Mouse (Mus musculus): ENCODE measurements around the gene Cdc42bpa. TPM values are rescaled to one million over a fixed set of nuclear protein-coding genes. Genes with fewer than 3 reads are reported as not detected.
A peak's percentile ranks its signal among the peaks of the same experiment; 100 is the strongest.

Gene Cdc42bpa
- polyA plus RNA-seq, 1 experiment from 2014 or later, result 15.1 TPM

DNA sequence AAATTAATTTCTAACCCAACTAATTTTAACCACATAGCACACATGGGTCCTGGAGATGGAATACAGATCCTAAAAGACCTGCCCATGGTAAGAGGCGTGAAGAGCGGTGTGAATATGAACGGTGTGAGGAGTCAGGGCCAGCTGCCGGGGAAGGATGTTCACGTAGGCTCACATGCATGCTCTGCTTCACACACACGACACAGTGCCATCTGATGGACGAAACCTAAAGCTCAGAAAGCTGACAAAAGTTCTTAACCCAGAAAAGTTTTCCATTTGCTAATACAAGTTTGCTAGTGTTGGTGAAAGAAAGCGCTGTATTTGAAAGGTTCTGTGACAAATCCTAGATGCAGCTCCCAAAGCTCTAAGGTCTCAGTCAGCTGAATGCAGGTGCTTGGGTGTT, 190.9 kb downstream of the Cdc42bpa start:
- WGBS, result 81% methylated on average over 8 of the region's 8 CpGs
- H3K27me3 ChIP-seq (ENCODE audit: insufficient read depth, low read length), result no peaks in the 10 kb centered on the region
- H3K9me3 ChIP-seq (ENCODE audit: low read length), result no peaks in the 10 kb centered on the region
- no peak overlapping the region for H3K4me3 ChIP-seq (ENCODE audit: low read length)
- no peak for ATAC-seq (ENCODE audit: low FRiP score, low TSS enrichment)
- no peak overlapping the region for H3K27ac ChIP-seq (ENCODE audit: low read length)
- peaks cover 43% of the 10 kb centered on the region for H3K36me3 ChIP-seq (ENCODE audit: insufficient read depth, low read length)
- no peak overlapping the region for H3K9ac ChIP-seq (replicated peaks; ENCODE audit: low read length)
- H3K4me2 ChIP-seq (replicated peaks; ENCODE audit: low read depth, low read length), result no peak overlapping the region
- no peaks in the 10 kb centered on the region for H3K4me1 ChIP-seq (ENCODE audit: insufficient read depth, low read length)

DNA sequence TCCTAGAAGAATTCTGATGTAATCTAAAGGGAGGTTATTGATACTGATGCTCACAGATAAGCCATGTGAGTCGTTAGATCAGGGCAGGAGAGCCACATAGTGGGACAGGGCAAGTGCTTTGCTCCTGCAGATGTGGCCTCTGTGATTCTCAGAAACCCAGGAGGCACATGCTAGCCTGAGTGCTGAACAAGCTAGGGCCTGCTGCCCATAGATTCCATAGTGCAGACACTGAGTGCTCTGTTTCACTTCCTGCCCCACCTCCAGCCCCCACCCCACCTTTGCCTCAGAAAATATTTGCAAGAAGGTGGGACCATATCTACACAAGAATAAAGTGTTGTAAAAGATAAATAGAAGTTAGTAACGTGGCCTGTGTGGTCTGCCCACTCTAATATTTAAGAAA, 198.4 kb downstream of the Cdc42bpa start:
- Histone ChIP-seq H3K4me1 (ENCODE audit: insufficient read depth, low read length) (no peaks in the 10 kb centered on the region), H3K27ac (ENCODE audit: low read length) (no peak overlapping the region), H3K9ac (replicated peaks; ENCODE audit: low read length) (no peak overlapping the region), H3K4me2 (replicated peaks; ENCODE audit: low read depth, low read length) (no peak overlapping the region), H3K4me3 (ENCODE audit: low read length) (no peak overlapping the region), H3K27me3 (ENCODE audit: insufficient read depth, low read length) (no peaks in the 10 kb centered on the region), H3K36me3 (ENCODE audit: insufficient read depth, low read length) (peaks cover 14% of the 10 kb centered on the region), H3K9me3 (ENCODE audit: low read length) (no peaks in the 10 kb centered on the region)
- no peak for ATAC-seq (ENCODE audit: low FRiP score, low TSS enrichment)
- WGBS, result 66% methylated on average over 2 of the region's 2 CpGs

DNA sequence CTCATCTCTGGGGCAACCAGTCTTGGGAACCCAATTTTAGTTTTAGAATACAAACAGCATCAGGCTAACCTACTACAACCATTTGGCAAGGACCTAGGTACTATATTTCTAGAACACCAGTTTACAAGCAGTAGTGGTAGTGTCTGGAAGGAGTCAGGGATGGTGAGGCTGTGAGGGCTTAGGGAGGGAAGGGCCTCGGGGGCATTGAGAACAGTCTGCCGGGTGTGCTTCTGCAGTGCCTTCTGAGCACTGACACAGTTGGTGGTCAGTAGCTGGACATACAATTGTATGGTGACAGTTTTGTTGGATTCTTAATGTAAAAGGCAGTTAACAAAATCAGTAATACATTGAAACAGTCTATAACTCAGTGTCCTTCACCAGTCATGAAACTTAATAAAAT, 200.3 kb downstream of the Cdc42bpa start:
- WGBS, result 75% methylated on average over 2 of the region's 2 CpGs

DNA sequence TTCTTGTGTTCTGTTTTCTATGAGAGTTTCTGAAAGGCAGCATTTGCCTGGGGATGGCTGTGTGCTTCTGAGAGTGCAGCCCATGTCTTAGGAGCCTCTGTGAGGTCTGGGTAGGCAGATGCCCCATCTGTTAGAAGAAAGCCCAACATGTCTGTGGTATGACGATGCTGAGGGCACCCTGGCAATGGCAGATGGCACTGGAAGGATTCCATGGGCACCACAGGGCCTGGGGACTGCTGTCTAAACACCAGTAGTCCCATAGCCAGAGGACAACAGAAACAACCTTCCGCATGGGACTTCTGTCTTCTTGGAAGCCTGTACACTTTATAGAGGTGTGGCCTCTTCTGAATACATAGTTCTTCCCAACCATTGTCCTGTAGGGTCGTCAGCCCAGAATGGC, 200.9 kb downstream of the Cdc42bpa start:
- Histone ChIP-seq H3K4me3 (ENCODE audit: low read length) (no peak overlapping the region), H3K4me1 (ENCODE audit: insufficient read depth, low read length) (no peaks in the 10 kb centered on the region), H3K9me3 (ENCODE audit: low read length) (no peaks in the 10 kb centered on the region), H3K27ac (ENCODE audit: low read length) (no peak overlapping the region), H3K9ac (replicated peaks; ENCODE audit: low read length) (no peak overlapping the region), H3K4me2 (replicated peaks; ENCODE audit: low read depth, low read length) (no peak overlapping the region), H3K27me3 (ENCODE audit: insufficient read depth, low read length) (no peaks in the 10 kb centered on the region), H3K36me3 (ENCODE audit: insufficient read depth, low read length) (peaks cover 19% of the 10 kb centered on the region)
- no peak for ATAC-seq (ENCODE audit: low FRiP score, low TSS enrichment)
- 76% methylated on average over 3 of the region's 3 CpGs for WGBS

More for the DNA sequence above, 200.3 kb downstream of the Cdc42bpa start:
- no peak for ATAC-seq (ENCODE audit: low FRiP score, low TSS enrichment)
- Histone ChIP-seq H3K27me3 (ENCODE audit: insufficient read depth, low read length) (no peaks in the 10 kb centered on the region), H3K9ac (replicated peaks; ENCODE audit: low read length) (0 out of 2 replicates have a peak overlapping the region, but pooled peaks have one; percentile 25), H3K4me2 (replicated peaks; ENCODE audit: low read depth, low read length) (no peak overlapping the region), H3K27ac (ENCODE audit: low read length) (no peak overlapping the region), H3K4me3 (ENCODE audit: low read length) (no peak overlapping the region), H3K9me3 (ENCODE audit: low read length) (no peaks in the 10 kb centered on the region), H3K36me3 (ENCODE audit: insufficient read depth, low read length) (peaks cover 13% of the 10 kb centered on the region), H3K4me1 (ENCODE audit: insufficient read depth, low read length) (no peaks in the 10 kb centered on the region)

DNA sequence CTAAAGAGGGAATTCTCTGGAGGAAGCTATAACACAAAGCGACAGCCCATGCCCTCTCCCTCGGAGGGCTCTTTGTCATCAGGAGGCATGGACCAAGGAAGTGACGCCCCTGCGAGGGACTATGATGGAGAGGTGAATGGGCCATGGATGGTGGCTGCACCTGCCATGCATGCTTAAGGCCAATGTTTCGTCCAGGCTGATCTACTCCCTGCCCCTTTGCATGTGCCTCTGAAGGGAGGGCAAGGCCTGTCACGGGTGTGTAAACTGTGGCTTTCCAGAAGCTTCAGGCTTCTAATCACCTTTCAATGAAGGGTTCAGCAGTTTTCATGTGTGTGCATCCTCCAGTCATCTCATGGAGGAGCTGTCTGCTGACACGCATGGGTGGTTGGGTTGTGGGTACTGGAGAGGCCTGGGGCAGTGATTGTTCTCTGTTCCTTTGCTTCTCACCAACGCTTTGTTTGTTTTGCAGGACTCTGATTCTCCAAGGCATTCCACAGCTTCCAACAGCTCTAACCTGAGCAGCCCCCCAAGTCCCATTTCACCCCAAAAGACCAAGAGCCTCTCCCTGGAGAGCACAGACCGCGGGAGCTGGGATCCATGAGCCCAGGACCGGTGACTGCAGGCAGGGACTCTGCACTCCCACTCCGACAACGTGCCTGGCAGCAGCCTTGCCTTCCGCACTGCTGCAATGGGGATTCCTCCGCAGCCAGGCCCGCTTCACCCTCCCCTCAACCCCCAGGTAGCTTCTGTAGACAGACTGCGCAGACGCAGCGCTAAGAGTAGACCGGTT, 201.5 kb downstream of the Cdc42bpa start:
- Histone ChIP-seq H3K27ac (ENCODE audit: low read length) (no peak overlapping the region), H3K9ac (replicated peaks; ENCODE audit: low read length) (no peak overlapping the region), H3K36me3 (ENCODE audit: insufficient read depth, low read length) (peaks cover 19% of the 10 kb centered on the region), H3K9me3 (ENCODE audit: low read length) (no peaks in the 10 kb centered on the region), H3K4me1 (ENCODE audit: insufficient read depth, low read length) (no peaks in the 10 kb centered on the region), H3K4me3 (ENCODE audit: low read length) (no peak overlapping the region), H3K4me2 (replicated peaks; ENCODE audit: low read depth, low read length) (no peak overlapping the region), H3K27me3 (ENCODE audit: insufficient read depth, low read length) (no peaks in the 10 kb centered on the region)
- 76% methylated on average over 20 of the region's 20 CpGs for WGBS
- peak; percentile 76; the same call in 1 of the 2 replicates for ATAC-seq (ENCODE audit: low FRiP score, low TSS enrichment)

DNA sequence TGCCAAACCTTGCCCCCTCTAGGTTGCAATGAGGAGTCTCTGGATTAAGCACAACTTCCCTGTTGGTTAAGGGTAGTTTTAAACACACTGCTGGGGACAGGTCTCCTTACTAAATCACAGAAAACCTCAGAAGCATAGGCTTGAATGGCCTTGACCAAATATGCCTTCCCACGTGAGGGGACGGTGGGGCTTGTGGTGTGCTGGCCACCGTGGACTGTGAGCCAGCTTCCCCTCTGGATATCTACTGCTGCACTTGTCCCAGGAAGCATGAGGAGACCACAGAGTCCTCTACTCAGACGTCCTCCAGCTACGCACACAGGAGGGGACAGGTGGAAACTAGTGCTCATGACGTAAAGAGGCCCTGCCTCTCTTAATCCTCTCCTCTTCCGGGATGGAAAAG, 202.7 kb downstream of the Cdc42bpa start:
- no peak for ATAC-seq (ENCODE audit: low FRiP score, low TSS enrichment)
- Histone ChIP-seq H3K4me2 (replicated peaks; ENCODE audit: low read depth, low read length) (no peak overlapping the region), H3K9ac (replicated peaks; ENCODE audit: low read length) (no peak overlapping the region), H3K27ac (ENCODE audit: low read length) (no peak overlapping the region), H3K9me3 (ENCODE audit: low read length) (no peaks in the 10 kb centered on the region), H3K36me3 (ENCODE audit: insufficient read depth, low read length) (peaks cover 19% of the 10 kb centered on the region), H3K4me1 (ENCODE audit: insufficient read depth, low read length) (no peaks in the 10 kb centered on the region), H3K4me3 (ENCODE audit: low read length) (no peak overlapping the region), H3K27me3 (ENCODE audit: insufficient read depth, low read length) (no peaks in the 10 kb centered on the region)
- 82% methylated on average over 7 of the region's 7 CpGs for WGBS

DNA sequence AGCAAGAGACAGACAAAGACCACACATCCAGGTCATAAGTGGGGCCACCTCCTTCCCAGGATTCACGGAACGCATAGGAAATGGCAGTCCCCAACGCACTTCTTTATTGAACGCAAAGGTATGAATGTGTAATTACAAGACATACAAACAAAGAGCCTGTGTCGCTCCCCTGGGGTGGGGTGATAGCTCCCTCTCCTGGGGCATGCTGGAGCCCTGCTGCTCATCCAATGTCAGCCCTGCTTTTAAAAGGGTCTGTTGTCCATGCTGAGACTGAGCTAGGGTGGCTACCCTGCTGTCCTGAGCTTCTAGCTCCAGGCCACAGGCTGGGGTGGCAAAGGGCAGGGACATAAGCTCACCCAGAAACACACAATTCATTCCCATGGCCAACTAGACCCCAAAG, 206.3 kb downstream of the Cdc42bpa start:
- 94% methylated on average over 5 of the region's 5 CpGs for WGBS
- Histone ChIP-seq H3K9ac (replicated peaks; ENCODE audit: low read length) (no peak overlapping the region), H3K4me3 (ENCODE audit: low read length) (no peak overlapping the region), H3K27me3 (ENCODE audit: insufficient read depth, low read length) (no peaks in the 10 kb centered on the region), H3K4me2 (replicated peaks; ENCODE audit: low read depth, low read length) (no peak overlapping the region), H3K36me3 (ENCODE audit: insufficient read depth, low read length) (peaks cover 13% of the 10 kb centered on the region; the same call in 1 of the 2 replicates), H3K27ac (ENCODE audit: low read length) (no peak overlapping the region), H3K9me3 (ENCODE audit: low read length) (no peaks in the 10 kb centered on the region), H3K4me1 (ENCODE audit: insufficient read depth, low read length) (no peaks in the 10 kb centered on the region)
- no peak for ATAC-seq (ENCODE audit: low FRiP score, low TSS enrichment)

DNA sequence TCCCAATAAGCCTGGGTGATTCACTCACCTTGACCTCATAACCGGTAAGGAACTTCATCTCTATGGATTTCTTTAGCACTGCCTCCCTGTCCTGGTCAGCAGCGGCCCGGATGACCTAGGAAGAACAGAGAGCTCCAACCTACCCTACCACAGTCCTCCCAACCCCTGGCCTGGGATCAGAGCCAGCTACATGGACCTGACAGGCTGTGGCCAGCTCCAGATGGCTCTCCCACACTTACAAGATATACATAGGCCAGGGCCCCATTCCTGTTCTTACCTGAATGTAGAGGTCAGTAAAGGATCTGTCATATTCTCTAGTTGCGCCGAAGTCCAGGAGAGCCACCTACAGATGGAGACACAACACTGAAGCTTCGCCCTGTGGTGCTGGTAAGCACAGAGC, 208.0 kb downstream of the Cdc42bpa start:
- ATAC-seq (ENCODE audit: low FRiP score, low TSS enrichment), result no peak
- 89% methylated on average over 6 of the region's 6 CpGs for WGBS

DNA sequence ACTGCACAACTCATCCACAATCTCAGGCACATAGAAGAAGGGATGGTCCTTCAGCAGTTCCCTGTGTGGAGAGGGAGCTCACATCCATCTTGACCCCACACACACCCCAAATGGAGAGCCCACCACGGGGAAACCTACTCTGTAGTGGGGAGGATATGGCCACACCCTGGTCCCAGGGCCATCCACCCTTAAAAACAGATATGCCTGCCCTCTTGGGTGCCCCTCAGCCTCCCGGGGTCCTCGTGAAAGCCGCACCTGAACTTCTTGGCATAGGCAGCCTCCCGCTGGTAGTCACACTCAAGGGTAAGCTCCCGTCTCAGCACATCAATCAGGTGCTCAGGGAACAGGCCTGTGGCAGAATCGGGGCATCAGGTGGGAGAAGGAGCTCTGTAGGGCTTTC, 208.9 kb downstream of the Cdc42bpa start:
- no peak for ATAC-seq (ENCODE audit: low FRiP score, low TSS enrichment)
- Histone ChIP-seq H3K27ac (ENCODE audit: low read length) (no peak overlapping the region), H3K27me3 (ENCODE audit: insufficient read depth, low read length) (no peaks in the 10 kb centered on the region), H3K36me3 (ENCODE audit: insufficient read depth, low read length) (0 out of 2 replicates have a peak, but pooled peaks cover 7% of the 10 kb centered on the region), H3K4me1 (ENCODE audit: insufficient read depth, low read length) (no peaks in the 10 kb centered on the region), H3K4me3 (ENCODE audit: low read length) (no peak overlapping the region), H3K9ac (replicated peaks; ENCODE audit: low read length) (no peak overlapping the region), H3K4me2 (replicated peaks; ENCODE audit: low read depth, low read length) (no peak overlapping the region), H3K9me3 (ENCODE audit: low read length) (no peaks in the 10 kb centered on the region)
- 89% methylated on average over 7 of the region's 7 CpGs for WGBS

More for the DNA sequence above, 208.0 kb downstream of the Cdc42bpa start:
- Histone ChIP-seq H3K4me3 (ENCODE audit: low read length) (no peak overlapping the region), H3K4me2 (replicated peaks; ENCODE audit: low read depth, low read length) (no peak overlapping the region), H3K27me3 (ENCODE audit: insufficient read depth, low read length) (no peaks in the 10 kb centered on the region), H3K36me3 (ENCODE audit: insufficient read depth, low read length) (peaks cover 7% of the 10 kb centered on the region; the same call in 1 of the 2 replicates), H3K9me3 (ENCODE audit: low read length) (no peaks in the 10 kb centered on the region), H3K27ac (ENCODE audit: low read length) (no peak overlapping the region), H3K4me1 (ENCODE audit: insufficient read depth, low read length) (no peaks in the 10 kb centered on the region), H3K9ac (replicated peaks; ENCODE audit: low read length) (no peak overlapping the region)

DNA sequence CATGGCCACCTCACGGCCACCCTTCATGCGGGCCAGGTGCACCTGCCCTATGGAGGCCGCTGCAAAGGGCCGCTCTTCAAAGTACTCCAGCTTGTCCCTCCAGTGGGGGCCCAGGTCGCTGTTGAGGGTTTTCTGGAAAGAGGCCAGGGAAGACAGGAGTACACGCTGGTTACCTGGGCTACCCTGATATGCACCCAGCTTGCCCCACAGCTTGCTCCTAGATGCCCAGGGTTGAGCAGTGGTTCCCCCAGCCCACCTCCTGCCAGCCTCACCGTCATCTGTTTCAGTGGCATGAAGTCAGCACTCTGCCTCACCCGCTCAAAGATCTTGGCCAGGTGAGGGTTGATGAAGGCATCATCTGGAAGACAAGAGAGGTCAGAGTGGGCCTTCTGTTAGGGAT, 209.8 kb downstream of the Cdc42bpa start:
- Histone ChIP-seq H3K9ac (replicated peaks; ENCODE audit: low read length) (no peak overlapping the region), H3K4me2 (replicated peaks; ENCODE audit: low read depth, low read length) (no peak overlapping the region), H3K4me1 (ENCODE audit: insufficient read depth, low read length) (no peaks in the 10 kb centered on the region), H3K27me3 (ENCODE audit: insufficient read depth, low read length) (no peaks in the 10 kb centered on the region), H3K9me3 (ENCODE audit: low read length) (no peaks in the 10 kb centered on the region), H3K36me3 (ENCODE audit: insufficient read depth, low read length) (0 out of 2 replicates have a peak, but pooled peaks cover 7% of the 10 kb centered on the region), H3K4me3 (ENCODE audit: low read length) (no peak overlapping the region), H3K27ac (ENCODE audit: low read length) (no peak overlapping the region)
- 90% methylated on average over 8 of the region's 8 CpGs for WGBS
- no peak for ATAC-seq (ENCODE audit: low FRiP score, low TSS enrichment)

All from kidney, embryonic 16.5 days (tissue).